Mouse (Mus musculus) MEL (cell line): Measurements from ENCODE around the gene Ifit1bl1. TPM values are rescaled to one million over a fixed set of nuclear protein-coding genes. Genes with fewer than 3 reads are reported as not detected.
"Not testable (repeated sequence)": the region's sequence is repeated elsewhere in the genome, so short reads cannot be mapped to it uniquely, and the experiment has no call there.

Source experiments
- DNase-seq: peaks from one replicate; pipeline ENCODE4 v3.0.0; 2011; ENCODE audit warnings: low read depth, low spot score
- H3K27ac ChIP-seq: 2 replicates; pipeline ENCODE4 v1.5.1; 2012; ENCODE audit warnings: low read depth, mild to moderate bottlenecking, control low read depth, low read length, moderate library complexity; ENCODE audit not compliant: control insufficient read depth
- H3K27me3 ChIP-seq, 2 experiments: fragments of 150-350 bp in 1 of 2; sonication (generic) in 1 of 2; 2 replicates each; pipeline ENCODE4 v1.6.1; 2012; ENCODE audit warnings: low read length in 2 of 2, mild to moderate bottlenecking in 2 of 2, improper control_type of control experiment in 1 of 2, moderate library complexity in 1 of 2; ENCODE audit not compliant: insufficient read depth in 2 of 2, control insufficient read depth in 1 of 2
- H3K36me3 ChIP-seq, 2 experiments: 2 replicates each; pipeline ENCODE4 v1.6.1; 2012 to 2014; ENCODE audit warnings: low read length in 2 of 2, improper control_type of control experiment in 1 of 2, inconsistent platforms in 1 of 2, mild to moderate bottlenecking in 1 of 2; ENCODE audit not compliant: insufficient read depth in 2 of 2, control insufficient read depth in 1 of 2
- H3K4me1 ChIP-seq, 2 experiments: fragments of 150-350 bp in 1 of 2; sonication (generic) in 1 of 2; 2 replicates each; pipeline ENCODE4 v1.6.1; 2012; ENCODE audit warnings: low read length in 2 of 2, improper control_type of control experiment in 1 of 2, mild to moderate bottlenecking in 1 of 2; ENCODE audit not compliant: insufficient read depth in 2 of 2, control insufficient read depth in 1 of 2
- H3K4me3 ChIP-seq, 2 experiments: fragments of 150-350 bp in 1 of 2; sonication (generic) in 1 of 2; 2 replicates each; pipeline ENCODE4 v1.5.1; 2012; ENCODE audit warnings: low read depth in 2 of 2, low read length in 2 of 2, mild to moderate bottlenecking in 2 of 2, moderate library complexity in 2 of 2, control low read depth in 1 of 2, improper control_type of control experiment in 1 of 2; ENCODE audit not compliant: control insufficient read depth in 1 of 2, insufficient read depth in 1 of 2
- H3K79me2 ChIP-seq: 2 replicates; pipeline ENCODE4 v1.6.1; 2012; ENCODE audit warnings: mild to moderate bottlenecking, low read length, moderate library complexity; ENCODE audit not compliant: control insufficient read depth, poor library complexity, insufficient read depth
- H3K9ac ChIP-seq: 2 replicates; pipeline ENCODE4 v1.6.1; 2012; ENCODE audit warnings: low read depth, mild to moderate bottlenecking, control low read depth, low read length, moderate library complexity; ENCODE audit not compliant: control insufficient read depth, poor library complexity, severe bottlenecking
- H3K9me3 ChIP-seq: fragments of 150-350 bp; sonication (generic); replicated peaks from 2 replicates; pipeline ENCODE4 v1.6.1; 2012; ENCODE audit warnings: mild to moderate bottlenecking, low read length, improper control_type of control experiment, moderate library complexity; ENCODE audit not compliant: insufficient read depth
- CHD1 ChIP-seq: IDR thresholded peaks from 2 replicates; pipeline ENCODE4 v1.6.1; 2012; ENCODE audit warnings: low read depth, mild to moderate bottlenecking, inconsistent platforms, low read length, improper control_type of control experiment
- CHD2 ChIP-seq: IDR thresholded peaks from 2 replicates; pipeline ENCODE4 v1.6.1; 2011; ENCODE audit warnings: low read length, improper control_type of control experiment
- ELF1 ChIP-seq: IDR thresholded peaks from 2 replicates; pipeline ENCODE4 v1.6.1; 2014; ENCODE audit warnings: low read depth, mild to moderate bottlenecking, inconsistent platforms, low read length, improper control_type of control experiment, moderate library complexity
- EP300 ChIP-seq, 2 experiments: IDR thresholded peaks; 2 replicates each; pipeline ENCODE4 v1.6.1; 2011; ENCODE audit warnings: improper control_type of control experiment in 2 of 2, low read length in 2 of 2, low read depth in 1 of 2, mild to moderate bottlenecking in 1 of 2
- ETS1 ChIP-seq: IDR thresholded peaks from 2 replicates; pipeline ENCODE4 v1.6.1; 2012; ENCODE audit warnings: low read depth, mild to moderate bottlenecking, inconsistent platforms, low read length, improper control_type of control experiment, moderate library complexity
- GABPA ChIP-seq: IDR thresholded peaks from 2 replicates; pipeline ENCODE4 v1.6.1; 2012; ENCODE audit warnings: low read depth, mild to moderate bottlenecking, inconsistent platforms, low read length, improper control_type of control experiment, moderate library complexity
- GATA1 ChIP-seq: IDR thresholded peaks from 2 replicates; pipeline ENCODE4 v1.6.1; 2011; ENCODE audit warnings: low read depth, low read length, improper control_type of control experiment
- HCFC1 ChIP-seq: IDR thresholded peaks from 2 replicates; pipeline ENCODE4 v1.6.1; 2012; ENCODE audit warnings: low read depth, mild to moderate bottlenecking, inconsistent platforms, low read length, improper control_type of control experiment, moderate library complexity
- KAT2A ChIP-seq: conservative IDR thresholded peaks from 2 replicates; pipeline ENCODE4 v1.6.1; 2012; ENCODE audit warnings: low read depth, low read length, improper control_type of control experiment, inconsistent platforms
- MAX ChIP-seq: IDR thresholded peaks from 2 replicates; pipeline ENCODE4 v1.6.1; 2011; ENCODE audit warnings: low read length, improper control_type of control experiment
- MXI1 ChIP-seq: IDR thresholded peaks from 2 replicates; pipeline ENCODE4 v1.6.1; 2011; ENCODE audit warnings: mild to moderate bottlenecking, low read depth, low read length, improper control_type of control experiment
- MYC ChIP-seq: IDR thresholded peaks from 2 replicates; pipeline ENCODE4 v1.6.1; 2011; ENCODE audit warnings: low read depth, mild to moderate bottlenecking, low read length, improper control_type of control experiment, moderate library complexity
- NRF1 ChIP-seq: IDR thresholded peaks from 2 replicates; pipeline ENCODE4 v1.6.1; 2014; ENCODE audit warnings: low read depth, mild to moderate bottlenecking, inconsistent platforms, low read length, improper control_type of control experiment, moderate library complexity; ENCODE audit not compliant: poor library complexity, insufficient read depth, severe bottlenecking
- POLR2AphosphoS2 ChIP-seq: IDR thresholded peaks from 2 replicates; pipeline ENCODE4 v1.6.1; 2011; ENCODE audit warnings: low read length, improper control_type of control experiment
- TAL1 ChIP-seq: IDR thresholded peaks from 2 replicates; pipeline ENCODE4 v1.6.1; 2012; ENCODE audit warnings: mild to moderate bottlenecking, inconsistent platforms, low read length, moderate library complexity, mixed read lengths
- TBP ChIP-seq: IDR thresholded peaks from 2 replicates; pipeline ENCODE4 v1.8.0; 2011; ENCODE audit warnings: low read depth, low read length, improper control_type of control experiment
- TCF12 ChIP-seq: IDR thresholded peaks from 2 replicates; pipeline ENCODE4 v1.6.1; 2014; ENCODE audit warnings: low read depth, mild to moderate bottlenecking, inconsistent platforms, low read length, improper control_type of control experiment, moderate library complexity
- USF2 ChIP-seq, 2 experiments: IDR thresholded peaks; 2 replicates each; pipeline ENCODE4 v1.6.1; 2011 to 2012; ENCODE audit warnings: improper control_type of control experiment in 2 of 2, low read length in 2 of 2, borderline replicate concordance in 1 of 2, inconsistent platforms in 1 of 2, low read depth in 1 of 2, mild to moderate bottlenecking in 1 of 2; ENCODE audit not compliant: insufficient read depth in 1 of 2
- polyA plus RNA-seq, 2 experiments: library from polyadenylated mRNA; stranded (reverse) in 1 of 2; unstranded in 1 of 2; fragments of >175 nt in 1 of 2; fragments of >200 nt in 1 of 2; gene quantifications; 2 replicates each; pipeline versions ENCODE4 v1.2.1 to v1.2.4; 2012; ENCODE audit warnings: low replicate concordance in 2 of 2, low read depth in 1 of 2; ENCODE audit not compliant: insufficient read length in 2 of 2, insufficient read depth in 1 of 2, missing spikeins in 1 of 2
- total RNA-seq: library from RNA; depleted of rRNA; stranded (reverse); fragments of 300-350 nt; gene quantifications from 2 replicates; pipeline ENCODE4 v1.2.3, GENCODE M21; 2012

The Ifit1bl1 gene
- total and polyA plus RNA-seq, 3 experiments = 0.08 TPM; not detected in 2

DNA sequence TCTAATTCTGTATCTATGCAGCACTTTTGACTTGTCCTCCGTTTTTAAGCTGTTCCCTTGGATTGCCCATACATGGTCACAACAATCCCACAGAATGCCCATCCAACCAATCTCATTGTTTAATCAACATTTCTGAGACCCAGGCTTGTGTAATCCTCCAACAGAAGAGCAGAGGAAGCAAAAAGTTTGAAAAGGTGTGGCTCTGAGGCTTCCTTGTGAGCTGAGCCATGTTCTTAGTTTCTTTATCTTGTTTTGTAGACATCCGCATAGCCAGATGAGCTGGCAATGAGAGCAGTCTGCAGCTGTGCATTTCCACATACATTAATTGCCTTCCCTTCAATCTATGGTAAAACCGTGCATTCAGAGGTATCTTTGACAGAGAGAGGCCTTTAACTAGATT, 3.7 kb upstream of the Ifit1bl1 start:
- TF ChIP-seq ETS1 (no peak), MAX (no peak), TBP (peak; percentile 79), GATA1 (peak; percentile 25; the same call in 1 of the 2 replicates)
- H3K27ac ChIP-seq = no peak overlapping the region
- peaks cover 0 to 6% of the 10 kb centered on the region in 2 experiments; a peak in 2 of 4 replicates for H3K4me1 ChIP-seq
- no peaks in the 10 kb centered on the region for H3K9me3 ChIP-seq
- no peaks in the 10 kb centered on the region; a peak in 1 of 4 replicates for H3K36me3 ChIP-seq
- peak; percentile 33 for DNase-seq
- H3K27me3 ChIP-seq = no peaks in the 10 kb centered on the region; a peak in 1 of 4 replicates
- H3K4me3 ChIP-seq = no peak overlapping the region
- no peak overlapping the region for H3K9ac ChIP-seq
- H3K79me2 ChIP-seq = no peaks in the 10 kb centered on the region

- H3K9me3 ChIP-seq, H3K9ac ChIP-seq, H3K27ac ChIP-seq, H3K79me2 ChIP-seq, H3K36me3 ChIP-seq, H3K27me3 ChIP-seq, H3K4me3 ChIP-seq: not testable (repeated sequence)
- H3K4me1 ChIP-seq = peaks cover 3 to 13% of the 10 kb centered on the region in 2 experiments; a peak in 3 of 4 replicates
- peak in 1 of 2 experiments; percentile 28; a peak in 2 of 4 replicates for TF ChIP-seq EP300 (IDR thresholded peaks at IDR 0.05; ENCODE audit: low read depth in 1 of 2, low read length in 2 of 2)
- peak; percentile 70 for DNase-seq
Observed at GRCm38 (mm10) chr19:34599250-34599649, 2.5 kb downstream of the Ifit1bl1 start.

DNA sequence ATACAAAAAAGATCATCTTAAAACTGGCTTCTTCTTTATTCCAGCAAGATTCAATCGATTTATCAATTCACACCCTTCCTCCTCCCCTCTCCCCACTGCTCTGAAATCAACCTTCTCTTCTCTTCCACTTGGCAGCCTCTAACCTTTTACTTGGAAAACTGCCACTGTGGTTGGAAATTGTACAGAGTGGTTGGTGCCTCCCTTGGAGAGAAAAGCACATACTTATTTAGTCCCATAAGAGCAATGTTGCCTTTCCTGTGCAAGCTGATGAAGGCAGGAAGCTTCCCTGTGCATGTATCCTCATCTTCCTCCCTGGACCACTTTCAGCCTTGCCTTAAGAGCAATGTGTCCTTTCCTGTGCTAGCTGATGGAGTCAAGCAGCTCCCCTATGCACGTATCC, 3.4 kb downstream of the Ifit1bl1 start:
- no peak for TF ChIP-seq CHD1
- TF ChIP-seq EP300 (IDR thresholded peaks at IDR 0.05; ENCODE audit: low read depth in 1 of 2, low read length in 2 of 2) = peak in 1 of 2 experiments; percentile 65; a peak in 2 of 4 replicates
- 0 out of 2 replicates have a peak, but pooled peaks have one; percentile 20 for TF ChIP-seq ETS1
- 0 out of 2 replicates have a peak, but pooled peaks have one; percentile 13 for TF ChIP-seq ELF1
- Histone ChIP-seq H3K4me1 (peaks cover 3 to 13% of the 10 kb centered on the region in 2 experiments; a peak in 3 of 4 replicates), H3K4me3 (no peak overlapping the region), H3K9me3 (no peaks in the 10 kb centered on the region), H3K27ac (no peak overlapping the region), H3K79me2 (no peaks in the 10 kb centered on the region), H3K27me3 (peaks cover 0 to 2% of the 10 kb centered on the region in 2 experiments; a peak in 1 of 4 replicates), H3K36me3 (peaks cover 0 to 9% of the 10 kb centered on the region in 2 experiments; a peak in 1 of 4 replicates), H3K9ac (no peak overlapping the region)
- DNase-seq = peak; percentile 43

GRCm38 (mm10) chr19:34596811-34597210, 4.9 kb downstream of the Ifit1bl1 start:
- TF ChIP-seq USF2 (IDR thresholded peaks at IDR 0.05; ENCODE audit: borderline replicate concordance in 1 of 2, insufficient read depth in 1 of 2, low read depth in 1 of 2, low read length in 2 of 2) (no peak), GABPA (no peak), TCF12 (no peak), ELF1 (no peak), NRF1 (no peak), CHD2 (no peak), HCFC1 (no peak), MXI1 (no peak), MYC (no peak), KAT2A (no peak), CHD1 (no peak), POLR2AphosphoS2 (no peak), ETS1 (no peak), TAL1 (no peak)
- TF ChIP-seq, all 39 proteins: peak for 0
- H3K27me3 ChIP-seq = peaks cover 0 to 2% of the 10 kb centered on the region in 2 experiments; a peak in 1 of 4 replicates
- no peak overlapping the region for H3K27ac ChIP-seq
- peak; percentile 60 for DNase-seq
- H3K4me1 ChIP-seq = peaks cover 3 to 10% of the 10 kb centered on the region in 2 experiments; a peak in 3 of 4 replicates
- H3K36me3 ChIP-seq = peaks cover 0 to 9% of the 10 kb centered on the region in 2 experiments; a peak in 1 of 4 replicates
- H3K9me3 ChIP-seq = no peaks in the 10 kb centered on the region
- no peak overlapping the region for H3K4me3 ChIP-seq
- no peak overlapping the region for H3K9ac ChIP-seq
- H3K79me2 ChIP-seq = no peaks in the 10 kb centered on the region
